Mouse (Mus musculus): ENCODE results near the gene Stap2. TPM values are rescaled to one million over a fixed set of nuclear protein-coding genes. Genes with fewer than 3 reads are reported as not detected.

Gene Stap2
- total RNA-seq, 2 experiments from 2014 or later: 2.6 to 3.1 TPM

- peak within 1 kb of the TSS; percentile 57 for H3K4me3 ChIP-seq
- no peak within 1 kb of the TSS for H3K27ac ChIP-seq
- TF ChIP-seq CTCF (IDR thresholded peaks at IDR 0.05): no peak
- peak; percentile 57 for DNase-seq
- intact Hi-C loops (cut with DNase I): no loop called here
Measured at GRCm38 (mm10) chr17:55986030-55986961, 19.1 kb downstream of the Stap2 start, which contains the start of gene Fsd1. TSS of gene Fsd1 (plus strand) at chr17:55986509.

- TF ChIP-seq CTCF (IDR thresholded peaks at IDR 0.05): no peak
- DNase-seq: no peak
Measured at GRCm38 (mm10) chr17:55977301-55977700, 28.1 kb downstream of the Stap2 start.

GRCm38 (mm10) chr17:55976255-55976862, 29.0 kb downstream of the Stap2 start:
- intact Hi-C loops (cut with DNase I): loop anchor here (1.0 kb wide), 1 partner anchor 34 kb away; no protein-coding TSS in a partner anchor
- peak; percentile 86 for DNase-seq
- H3K27ac ChIP-seq: no peak overlapping the region

More at GRCm38 (mm10) chr17:55977301-55977700, 28.1 kb downstream of the Stap2 start:
- intact Hi-C loops (cut with DNase I): no loop called here
- Histone ChIP-seq H3K27ac (no peak overlapping the region), H3K4me3 (no peak overlapping the region)

GRCm38 (mm10) chr17:55971453-55971852, 33.9 kb downstream of the Stap2 start:
- intact Hi-C loops (cut with DNase I): no loop called here
- no peak overlapping the region for H3K4me3 ChIP-seq
- H3K27ac ChIP-seq: no peak overlapping the region
- DNase-seq: peak; percentile 25
- TF ChIP-seq CTCF (IDR thresholded peaks at IDR 0.05): no peak

More at GRCm38 (mm10) chr17:55976255-55976862, 29.0 kb downstream of the Stap2 start:
- no peak overlapping the region for H3K4me3 ChIP-seq
- TF ChIP-seq CTCF (IDR thresholded peaks at IDR 0.05): peak; percentile 98

- intact Hi-C loops (cut with DNase I): loop anchor here (10.0 kb wide), 1 partner anchor 285 kb away; the partner anchor contains the start of gene Fem1a
- no peak for TF ChIP-seq CTCF (IDR thresholded peaks at IDR 0.05)
- peak; percentile 48 for DNase-seq
- Histone ChIP-seq H3K4me3 (peak within 1 kb of the TSS; percentile 68), H3K27ac (0 out of 2 replicates have a peak within 1 kb of the TSS, but pooled peaks have one; percentile 7)
Measured at GRCm38 (mm10) chr17:55969966-55970891, 35.2 kb downstream of the Stap2 start, which contains the start of gene Shd. TSS of gene Shd (plus strand) at chr17:55970467.

- Histone ChIP-seq H3K4me3 (no peak overlapping the region), H3K27ac (no peak overlapping the region)
- TF ChIP-seq CTCF (IDR thresholded peaks at IDR 0.05): no peak
- DNase-seq: no peak
- intact Hi-C loops (cut with DNase I): loop anchor here (10.0 kb wide), 1 partner anchor 285 kb away; the partner anchor contains the start of gene Fem1a
Measured at GRCm38 (mm10) chr17:55969560-55969959, 35.8 kb downstream of the Stap2 start.

- no peak for TF ChIP-seq CTCF (IDR thresholded peaks at IDR 0.05)
- H3K4me3 ChIP-seq: no peak overlapping the region
- no peak overlapping the region for H3K27ac ChIP-seq
- DNase-seq: no peak
- intact Hi-C loops (cut with DNase I): loop anchor here (10.0 kb wide), 1 partner anchor 287 kb away; the partner anchor contains the start of gene Fem1a
Measured at GRCm38 (mm10) chr17:55968210-55968609, 37.2 kb downstream of the Stap2 start.

GRCm38 (mm10) chr17:55967186-55967585, 38.2 kb downstream of the Stap2 start:
- H3K27ac ChIP-seq: no peak overlapping the region
- no peak for DNase-seq
- TF ChIP-seq CTCF (IDR thresholded peaks at IDR 0.05): no peak
- intact Hi-C loops (cut with DNase I): loop anchor here (10.0 kb wide), 1 partner anchor 288 kb away; the partner anchor contains the start of gene Fem1a
- no peak overlapping the region for H3K4me3 ChIP-seq

- Histone ChIP-seq H3K27ac (no peak overlapping the region), H3K4me3 (no peak overlapping the region)
- intact Hi-C loops (cut with DNase I): loop anchor here (10.0 kb wide), 1 partner anchor 290 kb away; the partner anchor contains the start of gene Fem1a
- no peak for TF ChIP-seq CTCF (IDR thresholded peaks at IDR 0.05)
- DNase-seq: no peak
Measured at GRCm38 (mm10) chr17:55964996-55965395, 40.4 kb downstream of the Stap2 start.

- intact Hi-C loops (cut with DNase I): loop anchor here (10.0 kb wide), 1 partner anchor 290 kb away; the partner anchor contains the start of gene Fem1a
- Histone ChIP-seq H3K4me3 (no peak overlapping the region), H3K27ac (no peak overlapping the region)
- no peak for DNase-seq
- TF ChIP-seq CTCF (IDR thresholded peaks at IDR 0.05): no peak
Measured at GRCm38 (mm10) chr17:55964496-55964895, 40.9 kb downstream of the Stap2 start.

GRCm38 (mm10) chr17:55963171-55963570, 42.2 kb downstream of the Stap2 start:
- intact Hi-C loops (cut with DNase I): loop anchor here (10.0 kb wide), 1 partner anchor 292 kb away; the partner anchor contains the start of gene Fem1a
- no peak for TF ChIP-seq CTCF (IDR thresholded peaks at IDR 0.05)
- Histone ChIP-seq H3K4me3 (no peak overlapping the region), H3K27ac (no peak overlapping the region)
- DNase-seq: no peak

All from gastrocnemius, adult 2 months (tissue).